Comparison of ENCODE assay signal across 8 mouse cellular contexts in the genomic region with DNA sequence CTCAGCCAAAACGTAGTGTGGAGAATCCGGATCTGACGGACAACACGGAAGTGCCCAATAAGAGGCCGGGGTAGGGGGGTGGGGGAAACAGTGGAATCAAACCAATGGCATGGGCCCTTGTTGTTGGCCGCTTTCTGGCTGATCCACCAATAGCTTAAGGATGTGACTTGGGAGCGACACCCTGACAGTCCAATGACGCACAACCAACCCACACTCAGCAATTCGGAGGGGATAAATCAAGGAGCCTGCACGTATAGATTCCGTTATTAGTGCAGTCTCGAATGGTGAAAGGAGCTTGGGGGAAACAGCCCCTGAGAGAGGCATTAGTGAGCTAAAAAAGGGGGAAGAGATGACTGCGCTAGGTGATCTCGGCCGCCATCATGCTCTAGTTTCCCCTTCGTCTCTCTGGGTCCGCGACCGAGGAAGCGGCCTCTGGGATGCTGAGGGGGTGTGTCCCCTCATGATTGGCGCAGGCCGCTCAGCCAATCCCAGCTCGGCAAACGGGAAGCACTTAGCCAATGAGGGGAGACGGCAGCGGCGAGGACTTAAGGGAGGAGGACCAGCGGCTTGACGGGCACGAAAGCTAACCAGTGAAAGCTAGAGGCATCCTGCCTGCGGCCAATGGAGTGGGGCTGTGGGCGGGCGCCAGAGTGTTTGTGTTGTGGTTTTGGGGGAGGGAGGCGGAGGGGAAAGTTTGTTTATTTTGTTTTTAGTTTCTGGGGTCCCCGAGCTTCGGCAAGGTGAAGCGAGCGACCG. TPM values are rescaled to one million over a fixed set of nuclear protein-coding genes. Genes with fewer than 3 reads are reported as not detected.
DNase-seq lines count a peak whose midpoint lies in the region; ATAC-seq and TF ChIP-seq lines count a peak whose summit lies in the region.

A gene (plus strand): TSS at position 706 of the 756 bp plus-strand sequence.

- peak within 1 kb of the TSS; percentile 93 for H3K4me2 ChIP-seq in forebrain, embryonic 13.5 days
- peak within 1 kb of the TSS; percentile 77 for H3K4me2 ChIP-seq in liver, postnatal 0 days (ENCODE audit: low read depth, low read length)
- H3K4me2 ChIP-seq in neural tube, embryonic 14.5 days (ENCODE audit: low read depth, low read length): peak within 1 kb of the TSS; percentile 68

- TF ChIP-seq POLR2A in ES-Bruce4 (IDR thresholded peaks at IDR 0.05; ENCODE audit: insufficient read depth, low read length): peak; percentile 73

- peak within 1 kb of the TSS; percentile 78 for H3K9ac ChIP-seq in ES-Bruce4 (ENCODE audit: low read depth, poor library complexity, severe bottlenecking)
- peak within 1 kb of the TSS; percentile 83 for H3K9ac ChIP-seq in forebrain, embryonic 13.5 days
- peak within 1 kb of the TSS; percentile 100 for H3K9ac ChIP-seq in liver, postnatal 0 days (replicated peaks)
- H3K9ac ChIP-seq in neural tube, embryonic 14.5 days (replicated peaks; ENCODE audit: low read depth, low read length): peak within 1 kb of the TSS; percentile 79

- no peaks in the 10 kb centered on the region for H3K4me1 ChIP-seq in ES-Bruce4 (ENCODE audit: control insufficient read depth, insufficient read depth, low read length)
- H3K4me1 ChIP-seq in forebrain, embryonic 13.5 days: peaks cover 37% of the 10 kb centered on the region
- peaks cover 33% of the 10 kb centered on the region for H3K4me1 ChIP-seq in liver, postnatal 0 days (ENCODE audit: insufficient read depth)
- H3K4me1 ChIP-seq in neural tube, embryonic 14.5 days (ENCODE audit: control insufficient read depth, insufficient read depth, low read length): peaks cover 17% of the 10 kb centered on the region

- intact Hi-C loops in heart, postnatal 10 days (cut with DNase I): loop anchor here (1.0 kb wide), 1 partner anchor 88 kb away; no protein-coding TSS in a partner anchor

- H3K4me3 ChIP-seq in ES-Bruce4 (ENCODE audit: low read depth, low read length): peak within 1 kb of the TSS; percentile 87
- H3K4me3 ChIP-seq in forebrain, embryonic 13.5 days: peak within 1 kb of the TSS; percentile 94
- peak within 1 kb of the TSS; percentile 98 for H3K4me3 ChIP-seq in liver, postnatal 0 days (ENCODE audit: low read depth, low read length)
- H3K4me3 ChIP-seq in neural tube, embryonic 14.5 days (ENCODE audit: low read depth, low read length): peak within 1 kb of the TSS; percentile 95

- no peaks in the 10 kb centered on the region for H3K9me3 ChIP-seq in ES-Bruce4 (replicated peaks; ENCODE audit: control insufficient read depth, insufficient read depth, low read length, poor library complexity, severe bottlenecking)
- H3K9me3 ChIP-seq in forebrain, embryonic 13.5 days (replicated peaks): no peaks in the 10 kb centered on the region
- no peaks in the 10 kb centered on the region for H3K9me3 ChIP-seq in liver, postnatal 0 days (ENCODE audit: low read length)
- H3K9me3 ChIP-seq in neural tube, embryonic 14.5 days (ENCODE audit: control insufficient read depth, low read length): no peaks in the 10 kb centered on the region

- peak; percentile 99 for DNase-seq in heart, postnatal 10 days
- DNase-seq in large intestine, adult 2 months (ENCODE audit: low read depth, low spot score): peak; percentile 96
- peak; percentile 97 for DNase-seq in liver, postnatal 0 days
- DNase-seq in testis, postnatal 10 days (ENCODE audit: low spot score): peak; percentile 97

- H3K36me3 ChIP-seq in ES-Bruce4 (ENCODE audit: control insufficient read depth, insufficient read depth, low read length, poor library complexity, severe bottlenecking): no peaks in the 10 kb centered on the region
- no peaks in the 10 kb centered on the region for H3K36me3 ChIP-seq in forebrain, embryonic 13.5 days (ENCODE audit: poor library complexity, severe bottlenecking)
- 0 out of 2 replicates have a peak, but pooled peaks cover 3% of the 10 kb centered on the region for H3K36me3 ChIP-seq in liver, postnatal 0 days (replicated peaks; ENCODE audit: insufficient read depth, low read length)
- H3K36me3 ChIP-seq in neural tube, embryonic 14.5 days (ENCODE audit: control insufficient read depth, insufficient read depth, low read length): no peaks in the 10 kb centered on the region

- no peaks in the 10 kb centered on the region for H3K27me3 ChIP-seq in ES-Bruce4 (ENCODE audit: control insufficient read depth, insufficient read depth, low read length, poor library complexity, severe bottlenecking)
- H3K27me3 ChIP-seq in forebrain, embryonic 13.5 days: no peaks in the 10 kb centered on the region
- no peaks in the 10 kb centered on the region for H3K27me3 ChIP-seq in liver, postnatal 0 days (ENCODE audit: insufficient read depth, low read length)
- H3K27me3 ChIP-seq in neural tube, embryonic 14.5 days (ENCODE audit: control insufficient read depth, insufficient read depth, low read length): no peaks in the 10 kb centered on the region

- TF ChIP-seq CTCF in ES-Bruce4 (IDR thresholded peaks at IDR 0.05; ENCODE audit: low read depth, low read length): no peak
- TF ChIP-seq CTCF in liver, postnatal 0 days (IDR thresholded peaks at IDR 0.05; ENCODE audit: low read depth): no peak

- WGBS in forebrain, embryonic 13.5 days: under 1% methylated on average over 39 of the region's 39 CpGs
- under 1% methylated on average over 39 of the region's 39 CpGs for WGBS in large intestine, adult 2 months
- WGBS in liver, postnatal 0 days (ENCODE audit: insufficient replicate concordance): 1% methylated on average over 38 of the region's 39 CpGs
- under 1% methylated on average over 39 of the region's 39 CpGs for WGBS in neural tube, embryonic 14.5 days

- H3K27ac ChIP-seq in ES-Bruce4 (ENCODE audit: insufficient read depth, low read length): no peak within 1 kb of the TSS
- peak within 1 kb of the TSS; percentile 93 for H3K27ac ChIP-seq in forebrain, embryonic 13.5 days
- H3K27ac ChIP-seq in liver, postnatal 0 days (ENCODE audit: low read depth): peak within 1 kb of the TSS; percentile 99
- peak within 1 kb of the TSS; percentile 96 for H3K27ac ChIP-seq in neural tube, embryonic 14.5 days (ENCODE audit: low read depth, low read length)

- peak; percentile 96 for ATAC-seq in cerebellum, adult (ENCODE audit: insufficient number of reproducible peaks, low FRiP score, low TSS enrichment)
- peak; percentile 97 for ATAC-seq in forebrain, embryonic 13.5 days
- ATAC-seq in liver, postnatal 0 days: peak; percentile 95
- ATAC-seq in neural tube, embryonic 14.5 days (ENCODE audit: low read depth): peak; percentile 96

- TF ChIP-seq EP300 in ES-Bruce4 (IDR thresholded peaks at IDR 0.05; ENCODE audit: insufficient read depth, low read depth, low read length): no peak
- TF ChIP-seq EP300 in liver, postnatal 0 days (IDR thresholded peaks at IDR 0.05; ENCODE audit: low read depth): peak; percentile 74; the same call in 1 of the 2 replicates

RNA-seq across cellular contexts. Expression of the gene that starts here (rescaled TPM):
- polyA plus RNA-seq in ES-Bruce4 (2011; ENCODE audit: insufficient read depth, insufficient read length, low read depth, missing spikeins): 34.8 and 40.0 TPM in 2 replicates
- 37.2 and 41.0 TPM in 2 replicates for polyA plus RNA-seq in forebrain, embryonic 13.5 days (2015; fragmentation: Nextera tagmentation; extraction: Ambion mirVana)
- total RNA-seq in heart, postnatal 10 days (2021): 10 to 100 TPM; 56.1 to 56.4 TPM
- polyA plus RNA-seq in large intestine, adult 2 months (2012; rRNA removed): 6.5 and 10.1 TPM in 2 replicates
- polyA plus RNA-seq in liver, postnatal 0 days (2015; fragmentation: Nextera tagmentation; extraction: Ambion mirVana): 6.3 and 9.6 TPM in 2 replicates
- polyA plus RNA-seq in neural tube, embryonic 14.5 days (2014; fragmentation: Nextera tagmentation; extraction: Ambion mirVana): 26.5 and 27.4 TPM in 2 replicates
